Mouse (Mus musculus) thymus, postnatal 0 days (tissue): ENCODE data around the gene Creb3l4. TPM values are rescaled to one million over a fixed set of nuclear protein-coding genes. Genes with fewer than 3 reads are reported as not detected.
A peak's percentile ranks its signal among the peaks of the same experiment; 100 is the strongest.
"Not testable (repeated sequence)": the region's sequence is repeated elsewhere in the genome, so short reads cannot be mapped to it uniquely, and the experiment has no call there.

ENCODE experiments used
- DNase-seq: peaks from one replicate; pipeline ENCODE4 v3.0.0-alpha.2; 2015; ENCODE audit warnings: low spot score
- polyA plus RNA-seq: library from polyadenylated mRNA; unstranded; fragments of >200 nt; fragmentation: Nextera tagmentation; extraction: Ambion mirVana; gene quantifications from 2 replicates; pipeline ENCODE4 v1.2.1, GENCODE M21; 2015

The Creb3l4 gene
- polyA plus RNA-seq, result 3.3 and 3.9 TPM in 2 replicates

DNA sequence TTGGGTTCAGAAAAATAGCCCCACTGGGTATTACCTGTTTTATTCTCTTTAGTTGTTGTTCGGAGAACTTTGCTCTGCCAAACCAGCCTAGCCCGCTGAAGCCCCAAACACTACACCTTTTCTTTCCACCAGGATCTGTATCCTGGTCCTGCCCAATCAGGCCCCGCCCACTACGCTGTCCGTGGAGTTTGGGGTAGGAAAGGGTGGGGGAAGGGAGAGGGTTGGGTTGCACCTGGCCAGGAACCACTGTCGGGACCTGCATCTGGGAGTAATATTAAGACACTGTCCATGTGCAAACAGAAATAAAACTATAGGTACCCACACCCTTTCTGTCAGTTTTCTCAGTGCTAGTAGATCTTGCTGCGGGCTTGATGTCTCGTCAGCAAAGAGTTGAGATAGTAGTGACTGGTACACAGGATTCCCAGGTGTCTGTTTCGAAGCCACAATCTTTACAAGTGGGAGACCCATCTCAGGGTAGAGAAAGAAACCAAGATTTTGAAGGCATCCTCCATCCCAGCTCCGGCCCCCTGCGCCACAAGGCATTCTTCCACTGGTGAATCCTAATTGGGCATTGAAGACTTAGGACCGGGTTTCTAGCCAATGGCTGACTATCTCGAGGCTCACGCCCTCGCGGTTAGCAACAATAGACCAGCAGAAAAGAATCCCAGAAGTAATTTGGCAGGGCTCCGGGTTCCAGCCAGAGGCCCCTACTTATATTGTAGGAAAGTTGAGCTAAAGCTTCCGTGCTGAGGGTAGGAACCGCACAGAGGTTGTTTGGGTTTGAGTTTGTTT is at the start of gene Creb3l4:
TSS of gene Creb3l4 (minus strand) at position 529 of the 792 bp plus-strand sequence.
- DNase-seq, result no peak

DNA sequence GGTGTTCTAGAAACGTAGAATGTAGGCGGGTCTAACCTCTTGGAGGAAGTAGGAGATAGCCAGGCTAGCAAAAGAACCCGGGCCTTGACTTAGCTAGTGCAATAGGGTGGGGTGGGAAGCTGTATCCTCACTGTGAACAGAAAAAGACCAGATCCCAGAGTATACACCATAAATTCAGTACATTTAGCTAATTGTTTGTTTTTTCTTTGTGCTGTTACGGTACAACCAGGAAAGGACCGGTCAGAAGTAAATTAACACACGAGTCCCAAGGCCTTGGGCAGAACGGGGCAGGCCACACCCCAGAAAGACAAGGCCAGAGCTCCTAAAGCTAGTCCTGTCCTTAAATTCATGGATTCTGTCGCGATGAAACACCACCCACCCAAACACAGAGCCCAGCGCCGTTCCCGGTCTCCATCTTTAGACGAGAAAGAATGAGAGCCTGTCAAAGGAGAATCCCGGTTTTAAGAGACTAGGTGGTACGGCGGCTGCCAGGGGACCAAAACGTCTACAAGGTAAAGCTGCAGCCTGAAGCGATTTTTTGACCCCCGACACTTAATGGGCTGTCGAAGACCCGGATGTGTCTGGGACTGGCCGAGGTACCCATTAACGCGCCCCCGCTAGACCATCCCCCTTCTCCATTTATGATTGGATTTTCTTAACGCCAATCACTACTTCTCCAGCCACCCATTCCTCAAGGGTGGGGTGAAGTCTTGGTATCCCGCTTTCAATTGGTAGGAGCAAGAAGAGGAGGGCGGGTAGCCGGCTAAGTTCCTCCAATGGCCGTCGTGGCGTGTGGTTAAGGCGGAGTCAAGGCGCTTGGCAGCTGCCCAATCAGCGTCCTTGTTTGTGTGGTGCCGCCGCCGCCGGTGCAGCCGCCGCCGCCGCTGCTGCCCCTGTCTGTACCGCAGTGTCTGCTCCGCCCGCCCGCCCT is 49.3 kb upstream of the Creb3l4 start, which contains the start of gene Gatad2b:
TSS of gene Gatad2b (plus strand) at position 834 of the 931 bp plus-strand sequence.
- DNase-seq, result peak; percentile 99

DNA sequence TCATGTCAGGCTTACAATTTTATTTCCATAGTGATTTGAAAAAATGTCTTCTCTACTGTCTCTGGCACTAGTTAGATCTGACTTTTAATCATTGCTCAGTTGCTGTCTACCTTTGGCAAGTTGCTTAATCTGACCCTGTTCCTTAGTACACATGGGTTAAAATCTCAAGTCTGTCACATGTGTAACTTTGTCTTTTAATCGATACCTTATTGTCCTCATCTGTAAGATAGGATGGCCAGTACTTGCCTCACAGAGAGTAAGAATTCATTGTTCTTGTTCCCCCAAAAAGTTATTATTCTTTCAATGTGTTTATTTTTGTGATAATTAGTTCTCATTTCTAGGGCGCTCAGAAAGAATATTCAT is 48.7 kb upstream of the Creb3l4 start:
- no peak for DNase-seq

DNA sequence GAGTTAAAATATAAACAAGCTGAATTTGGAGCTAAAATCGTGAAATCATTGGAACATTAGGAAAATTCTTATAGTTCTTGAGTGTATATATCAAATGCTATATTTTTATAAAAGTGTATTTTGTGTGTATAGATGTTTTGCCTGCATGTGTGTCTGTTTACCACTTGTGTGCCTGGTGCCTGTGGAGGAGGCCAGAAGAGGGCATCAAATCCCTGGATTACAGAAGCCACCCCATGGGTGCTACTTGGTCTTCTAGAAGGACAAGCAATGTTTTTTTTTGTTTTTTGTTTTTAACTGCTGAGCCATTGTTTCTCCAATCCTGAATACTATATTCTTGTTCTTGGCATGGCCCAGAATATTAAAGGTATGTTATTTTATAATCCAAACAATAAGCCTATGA is 47.3 kb upstream of the Creb3l4 start:
- DNase-seq, result no peak

DNA sequence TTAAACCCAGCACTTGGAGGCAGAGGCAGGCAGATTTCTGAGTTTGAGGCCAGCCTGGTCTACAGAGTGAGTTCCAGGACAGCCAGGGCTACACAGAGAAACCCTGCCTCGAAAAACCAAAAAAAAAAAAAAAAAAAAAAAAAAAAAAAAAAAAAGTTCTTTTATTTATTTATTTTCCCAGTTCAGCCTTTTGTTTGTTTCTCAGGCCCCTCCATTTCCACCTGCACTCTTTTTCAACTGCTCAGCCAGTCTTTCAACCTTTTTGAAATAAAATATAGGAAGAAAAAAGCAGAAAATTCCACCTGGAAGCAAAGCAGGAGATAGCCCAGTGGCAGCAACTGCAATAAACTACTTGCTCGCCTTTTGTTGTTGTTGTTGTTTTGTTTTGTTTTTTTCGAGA is 46.1 kb upstream of the Creb3l4 start:
- not testable (repeated sequence) for DNase-seq

DNA sequence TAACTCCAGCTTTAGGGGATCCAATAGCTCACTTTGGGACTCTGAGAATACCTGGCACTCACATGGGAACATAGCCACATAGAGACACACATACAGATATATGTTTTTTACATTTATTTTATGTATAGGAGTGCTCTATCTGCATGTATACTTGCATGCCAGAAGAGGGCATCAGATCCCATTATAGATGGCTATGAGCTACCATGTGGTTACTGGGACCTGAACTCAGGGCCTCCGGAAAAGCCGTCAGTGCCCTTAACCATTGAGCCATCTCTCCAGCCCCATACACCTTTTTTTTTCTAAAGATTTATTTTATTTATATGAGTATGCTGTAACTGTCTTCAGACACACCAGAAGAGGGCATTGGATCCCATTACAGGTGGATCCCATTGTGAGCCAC is 40.8 kb upstream of the Creb3l4 start:
- no peak for DNase-seq

DNA sequence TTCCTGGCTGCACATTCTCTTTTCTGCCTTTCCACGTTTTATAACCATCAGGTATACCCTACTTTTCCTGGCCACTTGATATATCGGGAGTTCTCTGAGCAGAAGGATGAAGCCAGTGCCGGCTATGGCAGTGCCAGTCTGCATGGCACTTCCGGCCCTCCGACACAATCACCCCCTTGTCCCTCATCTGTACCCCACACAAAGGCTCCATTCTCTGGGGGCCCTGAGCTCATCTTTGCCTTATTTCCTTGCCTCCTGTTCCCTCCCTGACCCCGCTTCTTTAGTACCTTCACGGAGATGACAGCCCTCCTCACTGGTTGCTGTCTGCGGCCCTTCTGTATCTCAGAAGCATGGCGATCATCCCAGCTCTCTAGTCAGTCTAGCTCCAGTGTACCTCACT is 37.4 kb upstream of the Creb3l4 start:
- no peak for DNase-seq

DNA sequence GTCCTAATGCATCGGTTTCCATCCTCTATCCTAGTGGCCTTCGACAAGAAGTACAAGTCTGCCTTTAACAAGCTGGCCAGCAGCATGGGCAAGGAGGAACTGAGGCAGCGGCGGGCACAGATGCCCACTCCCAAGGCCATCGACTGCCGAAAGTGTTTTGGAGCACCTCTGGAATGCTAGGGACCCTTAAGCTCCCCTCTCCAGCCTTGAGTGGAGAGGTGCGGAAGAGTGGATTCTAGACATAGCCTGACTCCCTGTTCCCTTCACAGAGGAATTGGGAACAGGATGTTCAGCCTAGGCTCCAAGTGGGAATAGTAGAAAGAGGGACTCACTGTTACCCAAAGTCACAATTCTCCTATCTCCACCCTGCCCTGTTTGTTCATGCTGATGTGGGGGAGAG is 36.4 kb upstream of the Creb3l4 start:
- no peak for DNase-seq

DNA sequence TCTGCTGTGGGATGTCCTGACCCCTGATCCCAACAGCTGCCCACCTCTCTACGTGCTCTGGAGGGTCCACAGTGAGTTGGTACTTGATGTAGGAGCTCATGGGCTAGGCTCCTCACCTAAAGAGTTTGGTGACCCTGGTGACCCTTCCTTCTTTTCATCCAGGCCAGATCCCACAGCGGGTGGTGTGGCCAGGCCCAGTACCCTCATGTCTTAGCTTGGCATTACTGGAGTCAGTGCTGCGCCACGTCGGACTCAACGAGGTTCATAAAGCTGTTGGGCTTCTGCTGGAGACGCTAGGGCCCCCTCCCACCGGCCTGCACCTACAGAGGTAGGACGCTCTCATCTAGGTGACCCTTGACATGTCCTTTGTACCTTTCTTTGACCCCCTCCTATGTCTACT is 35.9 kb upstream of the Creb3l4 start:
- DNase-seq, result no peak

DNA sequence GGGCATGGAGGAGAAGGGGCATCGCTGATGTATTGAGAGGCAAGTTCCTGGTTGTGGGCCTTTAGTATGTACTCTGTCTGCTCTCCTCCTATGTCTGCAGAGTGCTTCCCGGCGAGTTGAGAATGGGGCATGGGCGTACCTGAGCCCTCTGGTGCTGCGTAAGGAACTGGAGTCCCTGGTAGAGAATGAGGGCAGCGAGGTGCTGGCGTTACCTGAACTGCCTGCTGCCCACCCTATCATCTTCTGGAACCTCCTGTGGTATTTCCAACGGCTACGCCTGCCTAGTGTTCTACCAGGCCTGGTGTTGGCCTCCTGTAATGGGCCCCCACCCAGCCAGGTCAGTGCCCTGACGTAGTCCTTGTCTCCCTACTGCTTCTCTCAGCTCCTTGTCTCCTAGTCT is 34.9 kb upstream of the Creb3l4 start:
- DNase-seq, result no peak

DNA sequence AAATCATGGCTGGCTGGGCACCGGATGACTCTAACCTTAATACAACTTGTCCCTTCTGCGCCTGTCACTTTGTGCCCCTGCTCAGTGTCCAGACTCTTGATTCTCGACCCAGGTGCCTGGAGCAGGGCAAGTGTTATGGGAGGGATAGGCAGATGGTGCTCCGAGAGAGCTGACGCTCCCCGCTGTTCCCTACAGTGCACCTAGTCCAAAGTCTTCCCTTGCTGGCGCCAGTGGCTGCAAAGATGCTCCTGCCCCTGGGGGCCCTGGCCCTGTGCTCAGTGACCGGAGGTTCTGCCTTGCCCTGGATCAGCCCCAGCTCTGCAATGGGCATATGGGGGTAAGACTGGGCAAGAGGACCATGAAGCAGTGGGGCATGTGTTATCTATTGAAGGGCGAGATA is 34.5 kb upstream of the Creb3l4 start:
- no peak for DNase-seq

DNA sequence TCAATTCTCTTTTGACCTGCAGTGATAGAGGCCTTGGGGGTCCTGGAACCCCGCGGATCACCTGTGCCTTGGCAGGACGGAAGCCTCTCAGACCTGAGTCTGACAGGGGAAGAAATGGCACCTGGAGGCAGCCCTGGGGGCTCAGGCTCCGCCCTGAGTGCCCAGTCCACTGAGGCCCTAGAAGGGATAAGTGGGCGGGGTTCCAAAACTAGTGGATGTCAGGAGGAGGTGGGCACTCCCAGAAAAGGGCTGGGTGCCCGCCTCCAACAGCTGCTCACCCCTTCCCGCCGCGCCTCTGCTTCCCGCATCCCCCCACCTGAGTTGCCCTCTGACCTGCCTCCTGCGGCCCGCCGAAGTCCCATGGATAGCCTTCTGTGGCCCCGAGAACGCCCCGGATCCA is 33.5 kb upstream of the Creb3l4 start:
- no peak for DNase-seq

DNA sequence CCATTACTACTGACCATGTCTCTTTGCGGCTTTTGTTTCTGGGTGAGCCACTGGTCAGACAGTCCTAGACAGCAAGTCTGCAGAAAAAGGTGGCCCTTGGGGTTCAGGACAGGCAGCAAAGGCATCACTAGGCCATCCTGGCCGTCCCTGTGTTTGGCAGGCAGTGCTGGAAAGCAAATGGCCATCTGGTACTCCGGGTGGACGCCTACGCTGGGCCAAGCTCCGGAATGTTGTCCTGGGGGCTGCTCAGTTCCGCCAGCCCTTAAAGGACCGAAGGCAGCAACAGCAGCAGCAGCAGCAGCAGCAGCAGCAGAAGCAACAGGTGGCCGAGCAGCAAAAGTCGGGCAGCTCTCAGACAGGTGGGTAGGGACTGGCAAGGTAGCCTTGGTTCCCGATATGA is 32.0 kb upstream of the Creb3l4 start:
- no peak for DNase-seq

DNA sequence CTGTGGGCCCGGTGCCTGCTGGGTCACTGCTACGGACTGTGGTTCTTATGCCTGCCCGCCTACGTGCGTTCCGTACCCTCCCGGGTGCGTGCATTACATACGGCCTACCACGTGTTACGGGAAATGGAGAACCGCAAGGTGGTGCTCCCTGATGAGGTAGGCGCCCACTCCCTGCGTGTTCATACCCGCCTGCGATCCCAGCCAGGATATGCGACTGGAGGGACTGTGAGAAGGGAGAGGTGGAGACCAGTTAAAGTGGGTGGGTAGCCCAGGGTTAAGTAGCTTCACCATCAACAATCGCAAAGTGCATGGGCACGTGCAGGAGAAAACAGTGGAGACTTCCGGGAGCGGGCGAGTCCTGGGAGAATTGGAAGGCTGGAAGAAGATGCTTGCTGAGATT is 30.5 kb upstream of the Creb3l4 start:
- DNase-seq, result no peak

DNA sequence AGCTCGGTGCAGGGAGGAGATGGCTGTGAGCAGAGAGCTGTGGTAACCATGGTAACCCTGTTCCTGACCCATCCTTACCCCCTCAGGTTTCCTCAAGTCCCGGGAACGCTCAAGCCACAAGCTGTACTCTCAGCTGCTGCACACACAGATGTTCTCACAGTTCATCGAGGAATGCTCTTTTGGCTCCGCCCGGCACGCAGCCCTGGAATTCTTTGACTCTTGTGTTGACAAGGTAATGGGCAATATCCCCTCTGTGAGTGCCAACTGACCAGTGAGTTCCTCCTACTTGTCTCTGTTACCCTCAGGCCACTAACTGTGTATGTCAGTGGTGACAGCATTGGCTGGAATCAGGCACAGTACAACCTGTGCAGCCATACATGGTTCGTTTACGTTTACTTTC is 28.9 kb upstream of the Creb3l4 start:
- no peak for DNase-seq

DNA sequence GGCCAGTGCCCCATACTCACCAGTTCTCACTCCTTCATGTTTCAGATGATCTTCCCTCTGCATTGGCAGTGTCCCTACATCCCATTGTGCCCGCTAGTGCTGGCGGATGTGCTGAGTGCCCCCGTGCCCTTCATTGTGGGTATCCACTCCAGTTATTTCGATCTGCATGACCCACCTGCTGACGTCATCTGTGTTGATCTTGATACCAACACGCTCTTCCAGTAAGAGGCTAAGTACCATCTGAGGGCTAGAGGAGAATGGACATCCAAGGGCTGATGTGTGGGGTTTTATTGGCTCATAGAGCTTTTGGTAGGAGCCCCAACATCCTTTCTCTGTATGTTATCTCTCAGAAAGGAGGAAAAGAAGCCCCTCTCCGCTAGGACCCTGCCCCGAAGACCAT is 27.5 kb upstream of the Creb3l4 start:
- DNase-seq, result no peak

DNA sequence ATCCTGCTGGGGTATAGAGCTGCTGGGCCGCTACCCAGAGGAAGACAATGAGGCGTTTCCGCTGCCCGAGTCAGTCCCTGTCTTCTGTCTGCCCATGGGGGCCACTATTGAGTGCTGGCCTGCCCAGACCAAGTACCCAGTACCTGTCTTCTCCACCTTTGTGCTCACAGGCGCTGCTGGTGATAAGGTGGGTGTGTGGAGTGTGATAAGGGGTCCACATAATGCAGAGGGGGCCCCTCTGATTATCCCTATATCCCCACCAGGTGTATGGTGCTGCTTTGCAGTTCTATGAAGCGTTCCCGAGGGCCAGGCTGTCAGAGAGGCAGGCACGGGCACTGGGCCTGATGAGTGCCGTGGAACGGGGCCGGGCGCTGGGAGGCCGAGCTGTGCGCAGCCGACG is 25.7 kb upstream of the Creb3l4 start:
- no peak for DNase-seq

DNA sequence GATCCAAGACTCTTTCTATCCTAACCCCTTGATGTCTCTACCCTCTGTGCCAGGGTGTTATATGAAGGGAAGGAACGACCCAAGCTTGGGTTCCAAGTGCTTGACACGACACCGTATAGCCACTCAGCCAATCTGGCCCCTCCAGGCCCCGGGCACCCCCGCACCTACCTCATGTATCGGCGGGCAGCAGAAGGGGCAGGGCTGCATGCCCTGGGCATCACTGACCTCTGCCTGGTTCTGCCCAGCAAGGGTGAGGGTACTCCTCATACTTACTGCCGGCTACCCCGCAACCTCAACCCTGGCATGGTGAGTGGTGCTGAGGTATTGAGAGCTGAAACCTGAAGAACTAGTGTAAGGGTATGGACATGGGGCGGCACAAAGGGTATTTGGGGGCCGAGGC is 24.9 kb upstream of the Creb3l4 start:
- DNase-seq, result no peak

DNA sequence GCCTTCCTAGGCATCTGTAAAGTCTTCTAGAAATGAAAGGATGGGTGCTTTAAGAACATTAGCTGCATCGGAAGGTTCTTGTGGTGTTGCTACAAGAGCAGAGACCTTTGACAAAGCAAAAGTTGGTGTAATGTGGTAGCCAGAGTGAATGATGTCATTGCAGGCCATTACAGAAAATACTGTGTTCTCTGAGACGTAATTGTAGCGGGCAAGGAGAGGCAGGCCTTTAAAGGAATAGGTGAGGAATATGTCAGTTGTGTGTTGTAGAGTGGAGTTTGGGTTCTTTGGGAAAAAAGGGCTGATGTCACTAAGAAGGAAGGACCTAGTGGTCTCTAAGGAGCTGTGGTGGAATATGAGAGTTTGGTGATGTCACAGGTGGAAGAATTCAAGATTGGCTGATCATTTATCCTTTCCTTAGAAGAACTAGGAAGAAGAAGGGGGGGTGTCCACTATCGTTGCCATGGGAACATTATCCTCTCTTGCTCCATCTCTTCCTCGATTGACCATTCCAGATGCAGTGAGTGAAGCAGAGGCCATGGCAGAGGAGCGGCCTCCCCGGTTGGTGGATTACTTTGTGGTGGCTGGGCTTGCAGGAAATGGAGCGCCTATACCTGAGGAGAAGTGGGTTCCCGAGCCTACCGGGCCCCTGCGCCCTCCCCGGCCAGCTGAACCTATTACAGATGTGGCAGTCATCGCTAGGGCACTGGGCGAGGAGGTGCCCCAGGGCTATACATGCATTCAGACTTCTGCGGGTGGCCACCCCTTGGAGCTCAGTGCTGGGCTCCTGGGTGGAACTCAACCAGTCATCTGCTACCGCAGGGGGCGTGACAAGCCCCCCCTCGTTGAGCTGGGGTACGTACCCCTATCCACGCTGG is 23.8 kb upstream of the Creb3l4 start:
- peak; percentile 30 for DNase-seq

DNA sequence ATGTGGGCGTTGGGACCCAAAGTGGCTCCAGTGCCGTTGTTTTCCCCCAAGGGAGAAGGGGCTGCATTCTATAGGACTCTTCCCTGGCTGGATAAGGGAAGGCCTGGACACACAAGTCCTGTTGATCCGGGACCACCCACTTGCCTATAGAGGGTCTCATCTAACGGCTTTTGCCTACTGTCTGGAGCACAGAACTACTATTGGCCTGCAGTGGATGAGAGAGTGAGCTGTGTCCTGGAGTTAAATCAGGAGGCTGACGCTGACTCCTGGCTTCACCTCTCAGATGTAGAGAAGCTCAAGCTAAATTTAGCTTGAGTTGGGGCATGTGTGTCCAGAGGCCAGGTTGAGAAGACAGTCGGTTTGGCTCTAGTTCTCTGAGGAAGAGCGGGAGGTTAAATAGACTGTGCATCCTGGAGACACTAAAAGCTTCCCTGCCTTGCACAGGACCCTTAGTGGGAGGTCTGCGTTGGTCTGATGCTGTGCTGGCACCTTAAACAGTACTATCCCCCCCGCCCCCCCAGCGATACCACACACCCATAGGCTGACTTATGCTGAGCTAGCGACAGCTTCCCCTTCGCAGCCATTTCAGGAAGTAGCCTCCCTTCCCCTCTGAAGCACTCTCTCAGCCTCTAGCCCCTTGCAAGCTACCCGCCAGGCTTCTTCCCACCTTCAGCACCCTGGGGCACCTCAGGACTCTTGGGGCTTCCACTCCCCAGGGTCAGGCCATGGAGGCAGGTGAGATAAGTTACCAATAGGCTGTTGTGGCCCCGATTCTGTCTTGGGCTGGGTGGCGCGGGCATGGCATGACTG is 22.8 kb upstream of the Creb3l4 start:
- DNase-seq, result peak; percentile 73
